Mouse (Mus musculus): ENCODE results near the gene Ggcx. TPM values are rescaled to one million over a fixed set of nuclear protein-coding genes. Genes with fewer than 3 reads are reported as not detected.

Ggcx gene
- polyA plus RNA-seq, 1 experiment from 2014 or later, result 25.9 TPM

DNA sequence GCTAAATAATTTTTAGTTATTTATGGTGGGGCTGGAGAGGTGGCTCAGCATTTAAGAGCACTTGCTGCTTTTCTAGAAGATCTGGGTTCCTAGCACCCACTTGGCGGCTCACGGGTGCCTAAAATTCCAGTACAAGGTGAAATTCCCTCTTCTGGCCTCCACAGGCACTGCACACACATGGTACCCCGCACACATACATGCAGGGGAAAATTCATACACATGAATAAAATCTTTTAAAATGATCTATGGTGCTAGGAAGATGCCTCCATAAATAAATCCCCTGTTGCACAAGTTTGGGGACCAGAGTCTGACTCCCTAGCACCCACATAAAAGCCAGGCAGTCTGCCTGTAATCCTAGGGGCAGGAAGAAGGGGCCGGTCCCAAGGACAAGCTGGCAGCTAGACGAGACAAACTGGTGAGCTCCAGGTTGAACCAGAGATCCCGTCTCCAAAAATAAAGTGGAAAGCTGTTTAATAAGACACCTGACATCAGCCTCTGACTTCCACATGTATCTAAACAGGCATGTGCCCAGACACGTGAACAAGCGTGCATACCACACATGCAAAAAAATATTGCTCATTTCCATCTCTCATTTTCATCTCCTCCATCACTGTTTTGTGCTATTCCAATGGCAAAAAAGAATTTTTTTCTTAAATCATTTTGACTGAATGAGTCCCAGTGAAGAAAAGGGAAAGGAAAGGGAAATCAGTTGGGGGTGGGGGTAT, 35.4 kb upstream of the Ggcx start:
- peaks cover 16% of the 10 kb centered on the region for H3K4me1 ChIP-seq
- WGBS, result 86% methylated on average over 8 of the region's 8 CpGs
- peaks cover 17% of the 10 kb centered on the region for H3K27me3 ChIP-seq (ENCODE audit: low read depth, poor library complexity, severe bottlenecking)
- no peaks in the 10 kb centered on the region for H3K36me3 ChIP-seq
- H3K27ac ChIP-seq, result no peak overlapping the region
- no peak for DNase-seq (ENCODE audit: low spot score)
- H3K9me3 ChIP-seq (replicated peaks), result no peaks in the 10 kb centered on the region
- 0 out of 2 replicates have a peak overlapping the region, but pooled peaks have one; percentile 61 for H3K4me3 ChIP-seq

GRCm38 (mm10) chr6:72379377-72380130, 34.6 kb upstream of the Ggcx start:
- Histone ChIP-seq H3K27me3 (ENCODE audit: low read depth, poor library complexity, severe bottlenecking) (peaks cover 17% of the 10 kb centered on the region), H3K36me3 (peaks cover 2% of the 10 kb centered on the region; the same call in 1 of the 2 replicates), H3K9me3 (replicated peaks) (no peaks in the 10 kb centered on the region), H3K4me3 (peak overlapping the region; percentile 61), H3K27ac (peak overlapping the region; percentile 78), H3K4me1 (peaks cover 16% of the 10 kb centered on the region)
- DNase-seq (ENCODE audit: low spot score), result no peak
- 37% methylated on average over 7 of the region's 7 CpGs for WGBS

- Histone ChIP-seq H3K4me1 (peaks cover 16% of the 10 kb centered on the region), H3K27me3 (ENCODE audit: low read depth, poor library complexity, severe bottlenecking) (peaks cover 17% of the 10 kb centered on the region), H3K36me3 (peaks cover 9% of the 10 kb centered on the region), H3K4me3 (peak within 1 kb of the TSS; percentile 61), H3K9me3 (replicated peaks) (no peaks in the 10 kb centered on the region), H3K27ac (peak within 1 kb of the TSS; percentile 78)
- peak; percentile 76 for DNase-seq (ENCODE audit: low spot score)
- 1% methylated on average over 49 of the region's 49 CpGs for WGBS
Observed at GRCm38 (mm10) chr6:72380131-72380770, 33.9 kb upstream of the Ggcx start, which contains the start of gene Vamp5. Gene Vamp5 (minus strand): TSS chr6:72380468.

GRCm38 (mm10) chr6:72382494-72382893, 31.6 kb upstream of the Ggcx start:
- Histone ChIP-seq H3K9me3 (replicated peaks) (no peaks in the 10 kb centered on the region), H3K4me3 (no peak overlapping the region), H3K36me3 (peaks cover 17% of the 10 kb centered on the region), H3K27me3 (ENCODE audit: low read depth, poor library complexity, severe bottlenecking) (peaks cover 17% of the 10 kb centered on the region), H3K4me1 (peaks cover 18% of the 10 kb centered on the region), H3K27ac (no peak overlapping the region)
- DNase-seq (ENCODE audit: low spot score), result no peak
- WGBS, result 87% methylated on average over 6 of the region's 6 CpGs

DNA sequence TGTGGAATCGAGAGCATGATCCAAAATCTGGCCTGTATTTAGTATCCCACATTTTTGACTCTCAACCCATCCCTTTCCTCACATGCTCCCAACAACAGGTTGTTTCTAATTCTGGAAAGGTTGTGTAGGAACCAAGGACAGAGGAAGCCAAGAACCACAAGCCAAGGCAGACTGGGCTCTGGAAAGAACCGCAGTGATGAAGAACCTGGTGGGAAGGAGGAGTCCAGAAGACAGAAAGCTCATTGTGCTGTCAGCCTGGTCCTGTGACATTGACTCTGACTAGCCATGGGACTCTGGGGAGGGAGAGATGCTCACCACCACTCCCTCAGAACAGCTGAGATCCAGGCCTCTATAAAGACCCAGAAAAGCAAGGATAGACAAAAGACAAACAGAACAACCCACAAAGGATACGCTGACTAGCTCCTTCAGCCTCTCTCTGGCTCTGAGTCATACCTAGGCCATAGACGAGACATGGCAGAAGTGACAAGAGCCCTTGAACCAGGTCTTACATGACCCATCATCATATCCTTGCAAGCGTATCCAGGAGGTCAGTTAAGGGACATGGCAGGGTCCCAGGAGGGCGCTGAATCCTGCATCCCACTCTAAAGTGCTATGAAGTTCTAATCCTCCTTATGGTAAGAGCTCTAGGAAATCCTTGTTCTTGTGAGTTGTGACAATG, 30.8 kb upstream of the Ggcx start:
- H3K4me3 ChIP-seq, result no peak overlapping the region
- H3K27ac ChIP-seq, result peak overlapping the region; percentile 4; the same call in 1 of the 2 replicates
- no peaks in the 10 kb centered on the region for H3K9me3 ChIP-seq (replicated peaks)
- H3K36me3 ChIP-seq, result peaks cover 23% of the 10 kb centered on the region
- peaks cover 17% of the 10 kb centered on the region for H3K27me3 ChIP-seq (ENCODE audit: low read depth, poor library complexity, severe bottlenecking)
- peaks cover 25% of the 10 kb centered on the region for H3K4me1 ChIP-seq
- 87% methylated on average over 6 of the region's 6 CpGs for WGBS
- DNase-seq (ENCODE audit: low spot score), result no peak

DNA sequence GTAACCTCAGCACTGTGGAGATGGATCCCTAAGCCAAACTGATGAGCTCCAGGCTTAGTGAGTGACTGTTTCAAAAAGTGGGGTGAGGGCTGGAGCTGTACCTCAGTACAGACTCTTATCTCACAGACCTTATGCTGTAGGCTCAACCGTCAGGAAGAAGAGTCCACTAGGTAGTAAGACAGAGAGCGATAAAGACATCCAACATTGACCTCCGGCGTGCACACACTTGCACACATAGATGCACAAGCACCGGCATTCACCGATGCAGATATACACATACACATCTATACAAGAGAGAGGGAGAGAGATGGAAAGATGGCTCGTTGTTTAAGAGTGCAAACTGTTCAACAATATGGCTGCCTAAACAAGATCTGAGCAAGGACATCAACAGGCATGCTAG, 30.2 kb upstream of the Ggcx start:
- peaks cover 32% of the 10 kb centered on the region for H3K4me1 ChIP-seq
- peaks cover 14% of the 10 kb centered on the region for H3K27me3 ChIP-seq (ENCODE audit: low read depth, poor library complexity, severe bottlenecking)
- DNase-seq (ENCODE audit: low spot score), result no peak
- no peaks in the 10 kb centered on the region for H3K9me3 ChIP-seq (replicated peaks)
- H3K36me3 ChIP-seq, result peaks cover 23% of the 10 kb centered on the region
- H3K27ac ChIP-seq, result no peak overlapping the region
- no peak overlapping the region for H3K4me3 ChIP-seq
- WGBS, result 94% methylated on average over 7 of the region's 7 CpGs

- 87% methylated on average over 4 of the region's 4 CpGs for WGBS
- DNase-seq (ENCODE audit: low spot score), result no peak
- Histone ChIP-seq H3K27me3 (ENCODE audit: low read depth, poor library complexity, severe bottlenecking) (0 out of 2 replicates have a peak, but pooled peaks cover 1% of the 10 kb centered on the region), H3K27ac (no peak overlapping the region), H3K36me3 (peaks cover 23% of the 10 kb centered on the region), H3K4me3 (no peak overlapping the region), H3K4me1 (peaks cover 32% of the 10 kb centered on the region), H3K9me3 (replicated peaks) (no peaks in the 10 kb centered on the region)
Observed at GRCm38 (mm10) chr6:72385258-72385657, 28.9 kb upstream of the Ggcx start.

GRCm38 (mm10) chr6:72386561-72386960, 27.5 kb upstream of the Ggcx start:
- H3K4me3 ChIP-seq, result no peak overlapping the region
- H3K27ac ChIP-seq, result no peak overlapping the region
- no peaks in the 10 kb centered on the region for H3K9me3 ChIP-seq (replicated peaks)
- 87% methylated on average over 2 of the region's 2 CpGs for WGBS
- H3K27me3 ChIP-seq (ENCODE audit: low read depth, poor library complexity, severe bottlenecking), result no peaks in the 10 kb centered on the region
- no peak for DNase-seq (ENCODE audit: low spot score)
- H3K4me1 ChIP-seq, result peaks cover 41% of the 10 kb centered on the region
- H3K36me3 ChIP-seq, result peaks cover 23% of the 10 kb centered on the region

DNA sequence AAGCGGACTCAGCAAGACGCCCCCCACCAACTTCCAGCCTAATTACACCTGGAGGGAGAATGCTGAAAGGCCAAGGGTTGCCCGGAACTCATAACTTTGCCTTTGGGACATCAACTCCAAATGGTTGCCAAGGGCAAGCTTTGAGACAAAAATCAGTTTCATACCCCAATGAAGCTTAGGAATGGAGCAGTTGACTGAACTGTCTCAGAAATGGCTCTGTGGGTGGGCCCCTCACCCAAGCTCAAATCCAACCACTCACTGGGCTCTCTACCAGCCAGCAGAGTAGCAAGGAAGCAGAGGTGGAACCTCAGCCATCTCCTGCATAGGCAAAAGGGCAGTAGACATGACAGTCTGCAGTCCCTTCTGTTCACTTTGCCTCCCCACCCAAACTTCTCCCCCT, 26.3 kb upstream of the Ggcx start:
- 61% methylated on average over 3 of the region's 3 CpGs for WGBS
- peaks cover 41% of the 10 kb centered on the region for H3K4me1 ChIP-seq
- DNase-seq (ENCODE audit: low spot score), result no peak

DNA sequence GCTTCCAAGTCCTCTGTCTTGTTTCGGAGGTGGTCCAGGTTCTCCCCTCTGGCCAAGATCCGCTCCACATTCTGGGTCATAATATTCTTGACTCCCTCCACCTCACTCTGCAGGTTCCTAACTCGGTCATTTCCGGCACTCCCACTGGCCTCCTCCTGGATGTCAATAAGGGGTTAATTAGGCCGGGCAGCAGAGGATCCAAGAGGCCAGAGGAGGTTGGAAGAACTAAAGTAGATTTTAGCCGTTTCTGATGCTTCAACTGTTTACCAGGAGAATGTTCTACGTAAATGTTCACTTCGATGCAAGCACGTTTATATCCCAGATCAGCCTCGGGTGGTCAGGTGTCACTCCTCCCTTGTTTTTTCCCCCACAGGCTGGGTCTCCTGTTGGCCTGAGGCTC, 25.8 kb upstream of the Ggcx start:
- Histone ChIP-seq H3K4me1 (peaks cover 46% of the 10 kb centered on the region), H3K27ac (peak overlapping the region; percentile 92; the same call in 1 of the 2 replicates), H3K4me3 (peak overlapping the region; percentile 17; the same call in 1 of the 2 replicates), H3K9me3 (replicated peaks) (no peaks in the 10 kb centered on the region), H3K27me3 (ENCODE audit: low read depth, poor library complexity, severe bottlenecking) (no peaks in the 10 kb centered on the region), H3K36me3 (peaks cover 23% of the 10 kb centered on the region)
- 52% methylated on average over 10 of the region's 10 CpGs for WGBS
- no peak for DNase-seq (ENCODE audit: low spot score)

More for the DNA sequence above, 26.3 kb upstream of the Ggcx start:
- peaks cover 23% of the 10 kb centered on the region for H3K36me3 ChIP-seq
- no peaks in the 10 kb centered on the region for H3K9me3 ChIP-seq (replicated peaks)
- H3K4me3 ChIP-seq, result peak overlapping the region; percentile 17; the same call in 1 of the 2 replicates
- peak overlapping the region; percentile 92; the same call in 1 of the 2 replicates for H3K27ac ChIP-seq
- H3K27me3 ChIP-seq (ENCODE audit: low read depth, poor library complexity, severe bottlenecking), result no peaks in the 10 kb centered on the region

GRCm38 (mm10) chr6:72388791-72389329, 25.2 kb upstream of the Ggcx start:
- Histone ChIP-seq H3K27ac (peak overlapping the region; percentile 92), H3K4me3 (peak overlapping the region; percentile 17; the same call in 1 of the 2 replicates)
- WGBS, result 50% methylated on average over 6 of the region's 6 CpGs

GRCm38 (mm10) chr6:72389471-72389940, 24.6 kb upstream of the Ggcx start:
- H3K27ac ChIP-seq, result peak overlapping the region; percentile 92
- peaks cover 21% of the 10 kb centered on the region for H3K36me3 ChIP-seq
- DNase-seq (ENCODE audit: low spot score), result no peak

More at GRCm38 (mm10) chr6:72388791-72389329, 25.2 kb upstream of the Ggcx start:
- peak; percentile 67 for DNase-seq (ENCODE audit: low spot score)
- Histone ChIP-seq H3K4me1 (peaks cover 48% of the 10 kb centered on the region), H3K27me3 (ENCODE audit: low read depth, poor library complexity, severe bottlenecking) (no peaks in the 10 kb centered on the region), H3K36me3 (peaks cover 23% of the 10 kb centered on the region), H3K9me3 (replicated peaks) (no peaks in the 10 kb centered on the region)

More at GRCm38 (mm10) chr6:72389471-72389940, 24.6 kb upstream of the Ggcx start:
- no peaks in the 10 kb centered on the region for H3K27me3 ChIP-seq (ENCODE audit: low read depth, poor library complexity, severe bottlenecking)
- peaks cover 51% of the 10 kb centered on the region for H3K4me1 ChIP-seq
- H3K4me3 ChIP-seq, result peak overlapping the region; percentile 63
- 24% methylated on average over 13 of the region's 13 CpGs for WGBS
- no peaks in the 10 kb centered on the region for H3K9me3 ChIP-seq (replicated peaks)

Data from limb, embryonic 10.5 days (tissue).